Mouse (Mus musculus): ENCODE measurements at regions not wholly inside any gene's neighbourhood (a gene's known extent, or its start where the extent isn't known, plus 50 kb on each side); places are given as distances from the start of the nearest gene placed in this dataset.

DNA sequence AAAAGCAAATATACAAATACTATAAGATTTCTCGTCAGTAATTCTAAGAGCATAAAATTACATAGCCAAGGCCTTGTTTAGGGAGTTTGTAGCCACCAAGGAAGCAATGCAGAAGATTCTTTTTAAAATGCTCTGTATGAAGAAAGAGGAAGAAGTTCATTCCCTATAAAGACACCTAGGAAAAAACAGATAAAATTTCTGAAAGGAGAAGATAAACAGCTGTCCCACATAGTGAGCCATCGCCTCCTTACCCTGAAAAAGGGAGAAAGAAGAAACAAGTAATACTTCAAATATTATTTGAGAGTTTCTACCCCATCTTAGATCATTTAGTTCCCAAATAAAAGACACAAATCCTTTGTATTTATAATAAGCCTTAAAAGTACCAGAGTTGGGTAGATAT is 190.3 kb upstream of the Mad2l1 start:
- H3K9me3 ChIP-seq (ENCODE audit: control insufficient read depth, low read length) = no peaks in the 10 kb centered on the region
- 83% methylated on average over 2 of the region's 2 CpGs for WGBS
- H3K27me3 ChIP-seq (ENCODE audit: control insufficient read depth, insufficient read depth, low read depth, low read length) = no peaks in the 10 kb centered on the region
- no peak overlapping the region for H3K4me2 ChIP-seq (ENCODE audit: low read depth, low read length)
- H3K36me3 ChIP-seq (ENCODE audit: control insufficient read depth, insufficient read depth, low read length) = no peaks in the 10 kb centered on the region
- no peak overlapping the region for H3K27ac ChIP-seq (ENCODE audit: low read length)
- ATAC-seq (ENCODE audit: low read depth) = no peak
- H3K9ac ChIP-seq (ENCODE audit: low read length) = no peak overlapping the region
- no peaks in the 10 kb centered on the region for H3K4me1 ChIP-seq (replicated peaks; ENCODE audit: control insufficient read depth, insufficient read depth, low read length)
- H3K4me3 ChIP-seq (ENCODE audit: low read length) = no peak overlapping the region

- WGBS = 75% methylated on average over 2 of the region's 2 CpGs
Measured at GRCm38 (mm10) chr6:66347356-66347755, 187.8 kb upstream of the Mad2l1 start.

DNA sequence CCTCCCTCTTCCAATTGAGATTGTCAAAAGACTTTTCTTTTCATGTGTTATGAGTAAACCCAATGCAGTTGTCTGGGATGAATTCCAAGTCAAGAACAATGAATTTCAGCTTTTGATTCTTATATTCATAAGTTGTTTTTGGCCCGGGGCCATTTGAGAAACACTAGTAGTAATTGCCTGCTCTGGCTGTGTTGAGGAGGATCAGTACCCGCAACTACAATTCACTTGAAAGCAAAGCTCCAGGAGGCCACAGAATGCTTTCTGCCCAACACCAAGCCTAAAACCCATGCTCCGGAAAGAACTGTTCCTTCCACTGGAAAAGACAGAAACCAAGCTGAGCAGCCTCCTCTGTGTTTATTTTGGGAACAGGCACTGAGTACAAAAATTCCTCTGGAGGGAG is 174.1 kb upstream of the Mad2l1 start:
- Histone ChIP-seq H3K4me1 (replicated peaks; ENCODE audit: control insufficient read depth, insufficient read depth, low read length) (peaks cover 7% of the 10 kb centered on the region; the same call in 1 of the 2 replicates), H3K9ac (ENCODE audit: low read length) (no peak overlapping the region), H3K27ac (ENCODE audit: low read length) (no peak overlapping the region), H3K27me3 (ENCODE audit: control insufficient read depth, insufficient read depth, low read depth, low read length) (no peaks in the 10 kb centered on the region), H3K9me3 (ENCODE audit: control insufficient read depth, low read length) (no peaks in the 10 kb centered on the region), H3K36me3 (ENCODE audit: control insufficient read depth, insufficient read depth, low read length) (no peaks in the 10 kb centered on the region), H3K4me2 (ENCODE audit: low read depth, low read length) (no peak overlapping the region), H3K4me3 (ENCODE audit: low read length) (no peak overlapping the region)
- WGBS = 37% methylated on average over 3 of the region's 3 CpGs
- ATAC-seq (ENCODE audit: low read depth) = no peak

More at GRCm38 (mm10) chr6:66347356-66347755, 187.8 kb upstream of the Mad2l1 start:
- ATAC-seq (ENCODE audit: low read depth) = no peak
- no peak overlapping the region for H3K9ac ChIP-seq (ENCODE audit: low read length)
- H3K27ac ChIP-seq (ENCODE audit: low read length) = no peak overlapping the region
- H3K4me3 ChIP-seq (ENCODE audit: low read length) = no peak overlapping the region
- H3K27me3 ChIP-seq (ENCODE audit: control insufficient read depth, insufficient read depth, low read depth, low read length) = no peaks in the 10 kb centered on the region
- no peaks in the 10 kb centered on the region for H3K4me1 ChIP-seq (replicated peaks; ENCODE audit: control insufficient read depth, insufficient read depth, low read length)
- no peaks in the 10 kb centered on the region for H3K9me3 ChIP-seq (ENCODE audit: control insufficient read depth, low read length)
- H3K4me2 ChIP-seq (ENCODE audit: low read depth, low read length) = no peak overlapping the region
- H3K36me3 ChIP-seq (ENCODE audit: control insufficient read depth, insufficient read depth, low read length) = no peaks in the 10 kb centered on the region

GRCm38 (mm10) chr6:66367263-66367662 is 167.9 kb upstream of the Mad2l1 start:
- H3K4me3 ChIP-seq (ENCODE audit: low read length) = no peak overlapping the region
- no peaks in the 10 kb centered on the region for H3K36me3 ChIP-seq (ENCODE audit: control insufficient read depth, insufficient read depth, low read length)
- no peak overlapping the region for H3K4me2 ChIP-seq (ENCODE audit: low read depth, low read length)
- no peaks in the 10 kb centered on the region for H3K9me3 ChIP-seq (ENCODE audit: control insufficient read depth, low read length)
- peak; percentile 52; the same call in 1 of the 2 replicates for ATAC-seq (ENCODE audit: low read depth)
- H3K27me3 ChIP-seq (ENCODE audit: control insufficient read depth, insufficient read depth, low read depth, low read length) = no peaks in the 10 kb centered on the region
- H3K27ac ChIP-seq (ENCODE audit: low read length) = no peak overlapping the region
- no peaks in the 10 kb centered on the region for H3K4me1 ChIP-seq (replicated peaks; ENCODE audit: control insufficient read depth, insufficient read depth, low read length)
- H3K9ac ChIP-seq (ENCODE audit: low read length) = no peak overlapping the region

DNA sequence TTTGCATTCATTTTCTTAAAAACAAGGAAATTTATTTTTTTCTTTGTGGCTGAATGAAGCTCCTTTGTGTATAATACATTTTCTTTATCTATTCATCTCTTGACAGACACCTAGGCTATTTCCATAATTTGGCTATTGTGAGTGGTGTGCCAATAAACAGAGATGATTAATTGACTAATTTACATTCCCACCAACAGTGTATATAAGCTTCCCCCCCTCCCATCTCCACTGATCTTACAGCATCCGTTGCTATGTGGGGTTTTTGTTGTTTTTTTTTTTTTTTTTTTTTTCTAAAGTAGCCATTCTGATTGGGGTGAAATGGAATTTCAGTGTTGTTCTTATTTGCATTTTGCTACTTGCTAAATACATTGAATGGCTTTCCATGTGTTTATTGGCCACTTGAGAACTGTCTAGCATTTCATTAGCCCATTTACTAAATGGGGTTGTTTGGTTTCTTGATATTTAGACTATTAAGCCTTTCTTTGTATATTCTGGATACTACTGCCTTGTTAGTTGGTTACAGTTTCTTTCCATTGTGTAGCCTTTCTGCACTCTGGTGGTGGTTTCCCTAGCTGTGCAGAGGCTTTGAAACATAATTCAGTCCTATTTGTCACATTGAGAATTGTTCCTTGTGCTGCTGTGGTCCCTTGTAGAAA is 153.8 kb upstream of the Mad2l1 start:
- Histone ChIP-seq H3K27ac (ENCODE audit: low read length) (no peak overlapping the region), H3K27me3 (ENCODE audit: control insufficient read depth, insufficient read depth, low read depth, low read length) (no peaks in the 10 kb centered on the region), H3K9me3 (ENCODE audit: control insufficient read depth, low read length) (no peaks in the 10 kb centered on the region), H3K9ac (ENCODE audit: low read length) (no peak overlapping the region), H3K36me3 (ENCODE audit: control insufficient read depth, insufficient read depth, low read length) (no peaks in the 10 kb centered on the region), H3K4me3 (ENCODE audit: low read length) (no peak overlapping the region), H3K4me1 (replicated peaks; ENCODE audit: control insufficient read depth, insufficient read depth, low read length) (no peaks in the 10 kb centered on the region), H3K4me2 (ENCODE audit: low read depth, low read length) (no peak overlapping the region)
- 41% methylated on average over 1 of the region's 1 CpGs for WGBS
- ATAC-seq (ENCODE audit: low read depth) = no peak

DNA sequence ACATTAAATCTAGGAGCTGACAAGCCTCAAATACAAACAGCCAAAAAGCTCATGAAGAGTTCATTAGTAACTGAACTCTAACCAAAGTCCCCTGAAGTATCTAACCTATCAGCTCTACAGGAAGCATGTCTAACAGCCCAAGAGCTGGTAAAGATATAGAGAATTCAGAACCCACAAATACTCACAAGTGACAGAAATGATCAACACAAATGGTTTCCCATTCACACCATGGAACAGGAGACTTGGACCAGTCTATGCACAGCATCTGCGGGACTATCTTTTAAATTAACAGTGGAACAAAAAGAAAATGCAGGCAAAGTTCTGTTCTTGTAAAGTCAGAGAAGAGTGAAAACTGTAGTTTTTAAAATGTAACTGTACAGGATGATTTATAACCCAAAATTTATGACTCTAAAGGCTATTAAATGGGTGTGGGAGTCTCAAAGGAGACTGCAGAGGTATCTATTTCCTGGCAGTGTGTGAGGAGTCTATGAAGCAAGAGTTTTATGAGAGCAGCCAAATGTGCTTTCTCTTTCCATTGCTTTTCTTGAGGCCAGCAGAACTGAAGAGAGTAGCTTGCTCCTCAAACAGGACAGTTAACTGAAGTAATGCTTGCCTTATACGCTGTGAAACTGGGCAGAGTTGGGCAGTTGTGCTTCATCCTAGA is 152.7 kb upstream of the Mad2l1 start:
- WGBS = 75% methylated on average over 2 of the region's 2 CpGs
- ATAC-seq (ENCODE audit: low read depth) = no peak

GRCm38 (mm10) chr6:66395147-66395546 is 140.0 kb upstream of the Mad2l1 start:
- Histone ChIP-seq H3K9me3 (ENCODE audit: control insufficient read depth, low read length) (no peaks in the 10 kb centered on the region), H3K9ac (ENCODE audit: low read length) (no peak overlapping the region), H3K36me3 (ENCODE audit: control insufficient read depth, insufficient read depth, low read length) (no peaks in the 10 kb centered on the region), H3K27me3 (ENCODE audit: control insufficient read depth, insufficient read depth, low read depth, low read length) (no peaks in the 10 kb centered on the region), H3K4me1 (replicated peaks; ENCODE audit: control insufficient read depth, insufficient read depth, low read length) (no peaks in the 10 kb centered on the region), H3K4me2 (ENCODE audit: low read depth, low read length) (no peak overlapping the region), H3K27ac (ENCODE audit: low read length) (no peak overlapping the region), H3K4me3 (ENCODE audit: low read length) (no peak overlapping the region)
- 92% methylated on average over 4 of the region's 4 CpGs for WGBS
- no peak for ATAC-seq (ENCODE audit: low read depth)

More for the DNA sequence above, 152.7 kb upstream of the Mad2l1 start:
- Histone ChIP-seq H3K9ac (ENCODE audit: low read length) (no peak overlapping the region), H3K36me3 (ENCODE audit: control insufficient read depth, insufficient read depth, low read length) (no peaks in the 10 kb centered on the region), H3K9me3 (ENCODE audit: control insufficient read depth, low read length) (no peaks in the 10 kb centered on the region), H3K27ac (ENCODE audit: low read length) (no peak overlapping the region), H3K4me2 (ENCODE audit: low read depth, low read length) (no peak overlapping the region), H3K27me3 (ENCODE audit: control insufficient read depth, insufficient read depth, low read depth, low read length) (no peaks in the 10 kb centered on the region), H3K4me1 (replicated peaks; ENCODE audit: control insufficient read depth, insufficient read depth, low read length) (no peaks in the 10 kb centered on the region), H3K4me3 (ENCODE audit: low read length) (no peak overlapping the region)

GRCm38 (mm10) chr6:66397411-66397810 is 137.8 kb upstream of the Mad2l1 start:
- Histone ChIP-seq H3K4me1 (replicated peaks; ENCODE audit: control insufficient read depth, insufficient read depth, low read length) (no peaks in the 10 kb centered on the region), H3K36me3 (ENCODE audit: control insufficient read depth, insufficient read depth, low read length) (no peaks in the 10 kb centered on the region), H3K27me3 (ENCODE audit: control insufficient read depth, insufficient read depth, low read depth, low read length) (no peaks in the 10 kb centered on the region), H3K4me2 (ENCODE audit: low read depth, low read length) (no peak overlapping the region), H3K9ac (ENCODE audit: low read length) (no peak overlapping the region), H3K27ac (ENCODE audit: low read length) (no peak overlapping the region), H3K9me3 (ENCODE audit: control insufficient read depth, low read length) (no peaks in the 10 kb centered on the region), H3K4me3 (ENCODE audit: low read length) (no peak overlapping the region)
- no peak for ATAC-seq (ENCODE audit: low read depth)
- WGBS = 66% methylated on average over 8 of the region's 8 CpGs

- H3K9ac ChIP-seq (ENCODE audit: low read length) = no peak overlapping the region
- 56% methylated on average over 3 of the region's 3 CpGs for WGBS
- H3K9me3 ChIP-seq (ENCODE audit: control insufficient read depth, low read length) = no peaks in the 10 kb centered on the region
Measured at GRCm38 (mm10) chr6:66398674-66399073, 136.5 kb upstream of the Mad2l1 start.

More at GRCm38 (mm10) chr6:66398674-66399073, 136.5 kb upstream of the Mad2l1 start:
- no peaks in the 10 kb centered on the region for H3K4me1 ChIP-seq (replicated peaks; ENCODE audit: control insufficient read depth, insufficient read depth, low read length)
- no peak overlapping the region for H3K4me2 ChIP-seq (ENCODE audit: low read depth, low read length)
- no peak overlapping the region for H3K27ac ChIP-seq (ENCODE audit: low read length)
- ATAC-seq (ENCODE audit: low read depth) = no peak
- H3K4me3 ChIP-seq (ENCODE audit: low read length) = no peak overlapping the region
- no peaks in the 10 kb centered on the region for H3K27me3 ChIP-seq (ENCODE audit: control insufficient read depth, insufficient read depth, low read depth, low read length)
- H3K36me3 ChIP-seq (ENCODE audit: control insufficient read depth, insufficient read depth, low read length) = no peaks in the 10 kb centered on the region

Data from lung, embryonic 16.5 days (tissue).